Mouse (Mus musculus): ENCODE data around the gene Ikbke.

GRCm38 (mm10) chr1:131242956-131243355 is 36.5 kb downstream of the Ikbke start:
- no peak for TF ChIP-seq CTCF (IDR thresholded peaks at IDR 0.05; ENCODE audit: low read depth, low read length)
- no peak for TF ChIP-seq GATA2 (IDR thresholded peaks at IDR 0.05; ENCODE audit: borderline replicate concordance, low read depth, low read length)
- no peak for TF ChIP-seq GATA1 (IDR thresholded peaks at IDR 0.05; ENCODE audit: borderline replicate concordance, low read length)
